Mouse (Mus musculus) CH12.LX (cell line): ENCODE measurements around the gene Fgf22. TPM values are rescaled to one million over a fixed set of nuclear protein-coding genes. Genes with fewer than 3 reads are reported as not detected.

ENCODE experiments used
- DNase-seq: peaks from one replicate; pipeline ENCODE4 v3.0.0-alpha.2; 2013; ENCODE audit errors: extremely low read depth
- H3K27ac ChIP-seq: 2 replicates; pipeline ENCODE4 v1.5.1; 2012; ENCODE audit warnings: low read depth, mild to moderate bottlenecking, control low read depth, moderate library complexity; ENCODE audit not compliant: insufficient read depth
- H3K27me3 ChIP-seq: replicated peaks from 2 replicates; pipeline ENCODE3; 2012; ENCODE audit warnings: inconsistent platforms
- H3K36me3 ChIP-seq, 2 experiments: replicated peaks in 1 of 2; 2 replicates each; pipeline versions ENCODE3 to v1.6.1; 2012; ENCODE audit warnings: inconsistent platforms in 1 of 2, low read length in 1 of 2, mild to moderate bottlenecking in 1 of 2, mixed read lengths in 1 of 2, moderate library complexity in 1 of 2; ENCODE audit not compliant: control insufficient read depth in 1 of 2, insufficient read depth in 1 of 2
- H3K4me1 ChIP-seq, 2 experiments: 2 replicates each; pipeline ENCODE4 v1.6.1; 2012; ENCODE audit warnings: inconsistent platforms in 1 of 2, moderate library complexity in 1 of 2; ENCODE audit not compliant: insufficient read depth in 2 of 2, control insufficient read depth in 1 of 2
- H3K4me2 ChIP-seq: 2 replicates; pipeline ENCODE4 v1.6.1; 2012; ENCODE audit warnings: low read depth, mild to moderate bottlenecking, control low read depth; ENCODE audit not compliant: poor library complexity, insufficient read depth, severe bottlenecking
- H3K4me3 ChIP-seq, 3 experiments: fragments of 150-350 bp in 1 of 3; sonication (generic) in 1 of 3; replicated peaks in 1 of 3; 2 replicates each; pipeline versions ENCODE3 to v1.5.1; 2011 to 2012; ENCODE audit warnings: low read depth in 2 of 3, low read length in 2 of 3, mild to moderate bottlenecking in 2 of 3, moderate library complexity in 2 of 3, control low read depth in 1 of 3, improper control_type of control experiment in 1 of 3, inconsistent platforms in 1 of 3, mixed read lengths in 1 of 3; ENCODE audit not compliant: poor library complexity in 1 of 3
- H3K79me2 ChIP-seq: replicated peaks from 2 replicates; pipeline ENCODE4 v1.6.1; 2012; ENCODE audit warnings: mild to moderate bottlenecking, moderate library complexity; ENCODE audit not compliant: control insufficient read depth, poor library complexity, insufficient read depth, severe bottlenecking; ENCODE audit errors: extremely low read depth
- H3K9ac ChIP-seq: 2 replicates; pipeline ENCODE4 v1.6.1; 2012; ENCODE audit warnings: low read depth, mild to moderate bottlenecking, control low read depth, moderate library complexity; ENCODE audit not compliant: insufficient read depth
- H3K9me3 ChIP-seq: replicated peaks from 2 replicates; pipeline ENCODE3; 2012; ENCODE audit warnings: low read length, inconsistent platforms, mixed read lengths
- ELF1 ChIP-seq: IDR thresholded peaks from 2 replicates; pipeline ENCODE4 v1.6.1; 2014; ENCODE audit warnings: low read depth, mild to moderate bottlenecking, inconsistent platforms, low read length, improper control_type of control experiment
- EP300 ChIP-seq: IDR thresholded peaks from 2 replicates; pipeline ENCODE4 v1.6.1; 2011; ENCODE audit warnings: low read length, improper control_type of control experiment
- JUN ChIP-seq: IDR thresholded peaks from 2 replicates; pipeline ENCODE4 v1.6.1; 2011; ENCODE audit warnings: low read depth, mild to moderate bottlenecking, low read length, improper control_type of control experiment, moderate library complexity; ENCODE audit not compliant: insufficient read depth
- MAFK ChIP-seq: IDR thresholded peaks from 2 replicates; pipeline ENCODE4 v1.6.1; 2011; ENCODE audit warnings: low read length, improper control_type of control experiment; ENCODE audit not compliant: insufficient replicate concordance
- MAX ChIP-seq: IDR thresholded peaks from 2 replicates; pipeline ENCODE4 v1.6.1; 2011; ENCODE audit warnings: low read length, improper control_type of control experiment
- MEF2A ChIP-seq: IDR thresholded peaks from 2 replicates; pipeline ENCODE4 v1.6.1; 2014; ENCODE audit warnings: low read depth, mild to moderate bottlenecking, inconsistent platforms, low read length, improper control_type of control experiment, borderline replicate concordance
- MYC ChIP-seq: IDR thresholded peaks from 2 replicates; pipeline ENCODE4 v1.6.1; 2011; ENCODE audit warnings: low read depth, mild to moderate bottlenecking, improper control_type of control experiment, low read length
- POLR2A ChIP-seq: IDR thresholded peaks from 2 replicates; pipeline ENCODE4 v1.6.1; 2011; ENCODE audit warnings: low read depth, mild to moderate bottlenecking, improper control_type of control experiment, low read length
- RCOR1 ChIP-seq: conservative IDR thresholded peaks from 2 replicates; pipeline ENCODE4 v1.6.1; 2012; ENCODE audit warnings: low read depth, mild to moderate bottlenecking, inconsistent platforms, low read length, improper control_type of control experiment
- dilution Hi-C: fragments of 300-500 bp; cut with MboI; formaldehyde crosslinking; loops from 2 replicates; pipeline ENCODE4 v1.14.3; 2020; ENCODE audit warnings: low sequenced_read_pairs; ENCODE audit not compliant: extremely low pct_unique_long_range_greater_than_20kb, extremely low pct_ligation_motif_present
- in situ Hi-C: fragments of 300-500 bp; cut with MboI; formaldehyde crosslinking; loops from 3 replicates; pipeline ENCODE4 v1.14.3; 2019; ENCODE audit warnings: low sequenced_read_pairs, low pct_ligation_motif_present, low pct_unique_long_range_greater_than_20kb, mixed read lengths
- polyA plus RNA-seq: library from polyadenylated mRNA; unstranded; fragments of >175 nt; gene quantifications from 2 replicates; pipeline ENCODE4 v1.2.1, GENCODE M21; 2012; ENCODE audit warnings: low read depth; ENCODE audit not compliant: insufficient read length
- total RNA-seq, 2 experiments: library from RNA; depleted of rRNA; stranded (reverse); fragments of 300-350 nt in 1 of 2; fragments of >200 nt in 1 of 2; gene quantifications; 2 replicates each; pipeline ENCODE4 v1.2.3; 2012 to 2014

The Fgf22 gene
- total and polyA plus RNA-seq, 3 experiments: not detected

GRCm38 (mm10) chr10:79788386-79789158 is 33.7 kb downstream of the Fgf22 start (continued):
- TF ChIP-seq ELF1: no peak
- TF ChIP-seq MAFK: no peak
- no peak for TF ChIP-seq RCOR1
- 0 out of 2 replicates have a peak, but pooled peaks have one; percentile 7 for TF ChIP-seq MEF2A

- H3K27ac ChIP-seq: no peak overlapping the region
- H3K4me2 ChIP-seq: no peak overlapping the region
- no peak overlapping the region for H3K4me3 ChIP-seq
- DNase-seq: no peak
- H3K4me1 ChIP-seq: peaks cover 8 to 30% of the 10 kb centered on the region in 2 experiments; a peak in 3 of 4 replicates
- TF ChIP-seq EP300 (no peak), JUN (no peak)
- no peak overlapping the region for H3K9ac ChIP-seq
- H3K27me3 ChIP-seq: peaks cover 32% of the 10 kb centered on the region
- dilution Hi-C loops: no loop called here
- no peaks in the 10 kb centered on the region for H3K79me2 ChIP-seq
- H3K9me3 ChIP-seq: no peaks in the 10 kb centered on the region
- in situ Hi-C loops: no loop called here
- H3K36me3 ChIP-seq: no peaks in the 10 kb centered on the region
These were observed 34.7 kb downstream of the Fgf22 start for GRCm38 (mm10) chr10:79789581-79789980.

DNA sequence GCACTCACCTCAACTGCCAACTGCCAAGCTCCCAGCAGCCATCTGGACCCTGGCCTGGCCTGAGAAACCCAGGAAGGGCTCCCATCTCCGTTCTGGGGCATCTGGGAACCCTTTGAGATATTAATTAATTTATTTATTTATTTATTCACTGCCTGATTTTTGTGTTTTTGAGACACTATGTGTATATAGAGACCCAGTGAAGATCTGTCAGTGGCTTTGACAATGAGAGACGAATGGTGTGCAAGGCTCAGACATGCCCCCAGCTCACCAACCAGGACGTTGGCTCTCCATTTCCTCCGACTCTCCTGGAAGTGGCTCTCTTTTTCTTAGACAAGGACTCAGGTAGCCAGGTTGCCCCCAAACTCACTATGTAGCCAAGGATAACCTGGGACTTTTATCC is 36.0 kb downstream of the Fgf22 start, which contains the start of gene Prss57:
Gene Prss57 (minus strand): TSS at position 101 of the 400 bp plus-strand sequence.
- dilution Hi-C loops (no loop called here), in situ Hi-C loops (no loop called here)
- Histone ChIP-seq H3K9me3 (peaks cover 2% of the 10 kb centered on the region), H3K27ac (no peak within 1 kb of the TSS), H3K4me1 (peaks cover 8 to 30% of the 10 kb centered on the region in 2 experiments; a peak in 3 of 4 replicates), H3K4me2 (no peak within 1 kb of the TSS), H3K9ac (no peak within 1 kb of the TSS), H3K4me3 (no peak within 1 kb of the TSS), H3K79me2 (no peaks in the 10 kb centered on the region), H3K36me3 (no peaks in the 10 kb centered on the region), H3K27me3 (peaks cover 38% of the 10 kb centered on the region)
- TF ChIP-seq MYC (no peak), MAX (no peak), POLR2A (no peak)
- DNase-seq: no peak
